In genomic region chr12:105966887-105967637, GRCm38 (mm10) we compare ENCODE assay signal across 14 mouse cellular contexts. TPM values are rescaled to one million over a fixed set of nuclear protein-coding genes. Genes with fewer than 3 reads are reported as not detected.
DNase-seq lines count a peak whose midpoint lies in the region; ATAC-seq lines count a peak whose summit lies in the region.
"Had no signal": no experiment of that assay in that cellular context is flagged by ENCODE, and none has a peak within 500 bp of the region (broad histone marks: within the 10 kb centered on the region; RNA-seq: fewer than 3 reads in every experiment).

No protein-coding gene starts in this region.

- H3K4me1 ChIP-seq in forebrain, embryonic 10.5 days, result peaks cover 30% of the 10 kb centered on the region
- H3K4me1 ChIP-seq in forebrain, embryonic 11.5 days (replicated peaks; ENCODE audit: control insufficient read depth, insufficient read depth, low read length), result peaks cover 5% of the 10 kb centered on the region; the same call in 1 of the 2 replicates
- peaks cover 23% of the 10 kb centered on the region for H3K4me1 ChIP-seq in kidney, embryonic 15.5 days
- H3K4me1 ChIP-seq in forebrain, embryonic 15.5 days, result peaks cover 40% of the 10 kb centered on the region

- 50% methylated on average over 19 of the region's 19 CpGs for WGBS in forebrain, embryonic 10.5 days
- WGBS in forebrain, embryonic 11.5 days, result 48% methylated on average over 19 of the region's 19 CpGs
- 40% methylated on average over 19 of the region's 19 CpGs for WGBS in kidney, embryonic 15.5 days
- WGBS in forebrain, embryonic 15.5 days, result 33% methylated on average over 19 of the region's 19 CpGs

- no peak for ATAC-seq in forebrain, embryonic 11.5 days (replicated peaks; ENCODE audit: low FRiP score)
- ATAC-seq in kidney, embryonic 15.5 days (replicated peaks; ENCODE audit: low FRiP score), result no peak
- ATAC-seq in forebrain, embryonic 15.5 days (replicated peaks), result no peak

- H3K9me3 ChIP-seq in forebrain, embryonic 10.5 days, result no peaks in the 10 kb centered on the region; the same call in 1 of the 2 replicates
- H3K9me3 ChIP-seq in forebrain, embryonic 11.5 days (ENCODE audit: control insufficient read depth, low read length), result no peaks in the 10 kb centered on the region
- H3K9me3 ChIP-seq in kidney, embryonic 15.5 days (replicated peaks), result no peaks in the 10 kb centered on the region
- no peaks in the 10 kb centered on the region for H3K9me3 ChIP-seq in forebrain, embryonic 15.5 days

- no peaks in the 10 kb centered on the region for H3K36me3 ChIP-seq in forebrain, embryonic 10.5 days (replicated peaks)
- no peaks in the 10 kb centered on the region for H3K36me3 ChIP-seq in forebrain, embryonic 11.5 days (ENCODE audit: control insufficient read depth, insufficient read depth, low read length)
- no peaks in the 10 kb centered on the region for H3K36me3 ChIP-seq in kidney, embryonic 15.5 days
- no peaks in the 10 kb centered on the region for H3K36me3 ChIP-seq in forebrain, embryonic 15.5 days
- H3K36me3 ChIP-seq: limb, embryonic 12.5 days had no signal

- no peak overlapping the region for H3K9ac ChIP-seq in forebrain, embryonic 11.5 days (ENCODE audit: low read length)
- H3K9ac ChIP-seq in kidney, embryonic 15.5 days, result 0 out of 2 replicates have a peak overlapping the region, but pooled peaks have one; percentile 2
- H3K9ac ChIP-seq in forebrain, embryonic 15.5 days (replicated peaks), result no peak overlapping the region
- H3K9ac ChIP-seq: limb, embryonic 12.5 days had no signal

- peak overlapping the region; percentile 43; the same call in 1 of the 2 replicates for H3K4me3 ChIP-seq in forebrain, embryonic 10.5 days
- H3K4me3 ChIP-seq in forebrain, embryonic 11.5 days (ENCODE audit: low read depth, low read length), result no peak overlapping the region
- H3K4me3 ChIP-seq in kidney, embryonic 15.5 days (replicated peaks), result 0 out of 2 replicates have a peak overlapping the region, but pooled peaks have one; percentile 31
- H3K4me3 ChIP-seq in forebrain, embryonic 15.5 days, result no peak overlapping the region
- H3K4me3 ChIP-seq: erythroblast, embryonic 14.5 days; heart, adult 2 months had no signal

- H3K4me2 ChIP-seq in forebrain, embryonic 11.5 days (ENCODE audit: low read depth, low read length, severe bottlenecking), result no peak overlapping the region
- peak overlapping the region; percentile 56; the same call in 1 of the 2 replicates for H3K4me2 ChIP-seq in kidney, embryonic 15.5 days
- no peak overlapping the region for H3K4me2 ChIP-seq in forebrain, embryonic 15.5 days (replicated peaks)

- no peak overlapping the region for H3K27ac ChIP-seq in forebrain, embryonic 10.5 days
- no peak overlapping the region for H3K27ac ChIP-seq in forebrain, embryonic 11.5 days (ENCODE audit: low read depth, low read length)
- no peak overlapping the region for H3K27ac ChIP-seq in kidney, embryonic 15.5 days
- peak overlapping the region; percentile 46; the same call in 1 of the 2 replicates for H3K27ac ChIP-seq in forebrain, embryonic 15.5 days (replicated peaks)
- H3K27ac ChIP-seq: heart, adult 2 months; limb, embryonic 12.5 days; stomach, postnatal 0 days had no signal

- no peak for DNase-seq in forebrain, embryonic 10.5 days (ENCODE audit: extremely low spot score, low spot score)
- DNase-seq in forebrain, embryonic 11.5 days (ENCODE audit: low spot score), result no peak
- DNase-seq in kidney, postnatal 25 days, result no peak
- DNase-seq in CD4-positive helper T cell, adult 2 months (ENCODE audit: low read depth, low spot score), result peak; percentile 37
- no peak for DNase-seq in Muller cell, postnatal 12 days (ENCODE audit: inconsistent ontology term)
- DNase-seq in right cerebral cortex, postnatal 4 days, result no peak
- DNase-seq: adrenal gland, postnatal 36 days; heart, adult 2 months; lung, postnatal 14 days had no signal

- H3K27me3 ChIP-seq in forebrain, embryonic 10.5 days (ENCODE audit: poor library complexity, severe bottlenecking), result peaks cover 60% of the 10 kb centered on the region
- no peaks in the 10 kb centered on the region; the same call in 1 of the 2 replicates for H3K27me3 ChIP-seq in forebrain, embryonic 11.5 days (ENCODE audit: control insufficient read depth, insufficient read depth, low read length)
- H3K27me3 ChIP-seq in kidney, embryonic 15.5 days, result peaks cover 32% of the 10 kb centered on the region
- H3K27me3 ChIP-seq in forebrain, embryonic 15.5 days, result no peaks in the 10 kb centered on the region

RNA-seq across cellular contexts. Expression of gene Vrk1, which starts 43.0 kb away (rescaled TPM):
- polyA plus RNA-seq in forebrain, embryonic 10.5 days (2016; fragmentation: Nextera tagmentation; extraction: Ambion mirVana), result 123 TPM in 2 replicates
- polyA plus RNA-seq in forebrain, embryonic 11.5 days (2014; fragmentation: Nextera tagmentation; extraction: Ambion mirVana), result 114 and 115 TPM in 2 replicates
- 71.3 and 77.7 TPM in 2 replicates for polyA plus RNA-seq in kidney, embryonic 15.5 days (2015; fragmentation: Nextera tagmentation; extraction: Ambion mirVana)
- 73.6 and 81.7 TPM in 2 replicates for polyA plus RNA-seq in forebrain, embryonic 15.5 days (2015; fragmentation: Nextera tagmentation; extraction: Ambion mirVana)

Comparison
In these comparisons a context has a peak if more than half of its experiments do, and no peak if none do; other contexts are left out.
1. H3K4me3 ChIP-seq: peak in forebrain, embryonic 10.5 days (single experiment) and kidney, embryonic 15.5 days (single experiment); none in forebrain, embryonic 11.5 days (single experiment) and forebrain, embryonic 15.5 days (single experiment).